Mouse (Mus musculus): ENCODE measurements at regions not wholly inside any gene's neighbourhood (a gene's known extent, or its start where the extent isn't known, plus 50 kb on each side); places are given as distances from the start of the nearest gene placed in this dataset.

DNA sequence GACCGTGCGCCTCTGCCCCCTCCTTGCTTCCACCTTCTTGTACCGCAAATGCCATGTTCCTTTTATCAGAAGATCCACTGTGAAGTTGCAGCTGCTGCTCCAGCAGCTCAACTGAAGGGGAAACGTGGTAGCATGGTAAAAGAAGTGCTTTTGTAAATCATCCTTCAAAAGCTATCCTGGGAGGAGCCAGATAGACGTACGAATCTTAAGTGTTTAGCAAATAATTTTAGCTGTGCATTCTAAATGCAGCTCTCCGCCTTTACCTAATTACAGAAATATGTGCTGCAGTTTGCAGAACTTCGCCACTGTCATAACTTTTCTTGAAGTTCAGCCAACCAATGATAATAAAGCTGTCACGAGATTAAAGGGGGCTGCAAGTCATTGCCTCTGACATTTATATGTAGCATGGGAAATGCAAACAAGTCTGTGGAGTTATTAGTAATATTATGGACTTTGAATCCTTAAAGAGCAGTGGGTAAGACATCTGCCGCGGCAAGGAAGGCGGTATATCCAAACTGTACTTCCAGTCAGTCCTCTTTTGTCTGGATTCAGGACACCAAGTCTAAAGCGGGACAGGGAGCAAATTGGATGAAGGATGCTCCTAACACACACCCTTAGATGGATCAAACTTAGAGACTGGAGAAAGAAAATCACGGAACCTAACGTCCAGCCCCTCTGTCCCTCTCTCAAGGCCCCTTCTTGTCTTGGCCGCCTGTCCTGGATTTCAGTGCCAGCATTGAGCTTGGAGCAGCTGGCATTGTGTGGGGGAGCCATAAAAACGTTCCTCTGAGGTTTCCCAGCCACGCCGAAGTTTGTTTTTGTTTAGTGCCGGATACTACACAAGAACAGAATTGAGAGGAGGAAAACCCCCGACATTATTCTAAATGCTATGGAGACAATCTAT lies 320.7 kb downstream of the Epha7 start:
- no peak for DNase-seq (ENCODE audit: low spot score in 2 of 2)

DNA sequence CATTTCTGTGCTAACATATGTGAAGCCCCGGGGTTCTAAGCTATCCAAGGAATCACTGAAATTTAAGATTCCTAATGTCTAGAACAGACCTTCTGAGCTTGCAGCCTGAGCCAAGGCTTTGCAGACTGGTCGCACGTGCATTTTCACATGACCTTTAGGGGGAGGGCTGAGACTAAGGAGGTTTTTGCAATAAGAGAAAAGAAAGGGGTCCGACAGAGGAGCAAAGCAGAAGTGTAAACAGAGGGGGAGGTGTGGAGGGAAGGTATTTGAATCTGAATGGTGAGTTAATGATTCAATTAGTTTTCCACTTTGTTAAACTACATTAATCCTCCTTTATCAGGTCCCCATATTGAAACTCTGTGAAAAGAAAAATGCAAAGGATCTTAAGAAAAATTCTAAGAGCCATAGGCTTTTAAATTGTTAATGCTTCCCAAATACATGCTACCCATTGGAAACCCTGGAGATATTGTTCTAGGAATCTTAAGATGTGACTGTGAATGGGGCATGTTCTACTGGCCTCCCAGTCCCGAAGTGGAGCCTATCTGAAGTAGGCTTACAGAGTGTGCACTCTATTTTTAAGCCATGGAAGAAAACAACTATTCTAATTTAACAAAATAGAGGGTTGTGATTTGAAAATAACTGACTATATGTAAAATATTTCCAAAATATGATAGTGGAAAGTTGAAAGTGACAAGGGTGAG lies 322.9 kb downstream of the Epha7 start:
- no peak for DNase-seq (ENCODE audit: low spot score in 2 of 2)

DNA sequence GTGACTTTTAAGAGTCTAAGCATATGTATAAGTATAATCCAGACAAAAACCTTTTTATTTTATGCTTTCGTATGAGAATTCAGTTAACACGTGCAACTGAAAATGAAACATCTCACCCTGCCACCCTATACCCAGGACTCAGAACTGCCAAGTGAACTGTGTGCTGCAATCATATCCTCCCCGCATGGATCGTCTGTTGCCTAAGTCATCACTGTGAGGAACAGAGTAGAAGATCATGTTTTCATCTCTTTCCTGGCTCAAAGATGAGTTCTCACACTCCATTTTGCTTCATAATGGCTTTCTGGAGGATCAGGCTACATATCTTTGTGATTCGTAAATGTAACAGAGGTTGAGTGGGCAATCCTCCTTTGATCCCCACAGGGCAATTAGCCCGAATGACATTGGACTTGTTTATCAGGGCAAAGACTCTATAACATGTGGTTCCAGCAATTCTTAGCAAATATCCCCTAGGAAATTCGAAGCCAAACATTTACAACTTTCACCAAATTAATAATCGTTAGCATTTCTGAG lies 325.9 kb downstream of the Epha7 start:
- no peak for DNase-seq (ENCODE audit: low spot score in 2 of 2)

DNA sequence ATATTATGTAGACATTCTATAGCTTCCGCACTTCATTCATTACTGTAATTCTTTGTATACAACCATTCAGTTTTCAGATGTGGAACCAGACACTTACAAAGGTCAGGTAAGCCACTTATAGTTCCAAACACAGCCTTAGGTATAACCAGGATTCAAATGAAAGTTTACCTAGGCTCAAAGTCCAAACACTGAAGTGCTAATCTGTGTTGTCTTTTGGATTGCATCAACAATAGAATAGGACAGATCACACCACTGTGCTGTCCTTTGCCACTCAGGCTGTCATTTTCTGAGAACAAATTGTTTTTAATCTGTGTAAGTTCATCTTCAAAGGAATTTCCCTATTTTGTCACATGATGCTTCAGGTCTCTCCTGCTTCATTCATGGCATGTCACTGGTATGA lies 330.5 kb downstream of the Epha7 start:
- no peak for DNase-seq (ENCODE audit: low spot score in 2 of 2)

DNA sequence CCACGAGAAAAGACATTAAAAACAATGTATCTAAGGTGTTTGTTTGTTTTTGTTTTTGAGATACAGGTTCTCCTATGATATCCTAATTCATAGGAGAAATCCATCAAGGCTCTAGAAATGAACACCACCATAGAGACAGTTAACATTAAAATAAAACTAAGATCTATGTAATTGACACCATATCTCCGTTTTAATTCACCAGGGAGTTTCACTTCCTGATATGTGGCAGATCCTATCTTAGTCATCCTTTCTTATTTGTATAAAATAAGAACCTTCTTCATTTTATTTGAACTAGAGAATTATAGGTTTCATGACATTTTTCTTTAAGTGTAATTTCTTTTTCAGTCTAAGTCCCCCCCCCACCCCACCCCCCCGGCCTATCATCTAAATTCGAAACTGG lies 332.3 kb downstream of the Epha7 start:
- no peak for DNase-seq (ENCODE audit: low spot score in 2 of 2)

DNA sequence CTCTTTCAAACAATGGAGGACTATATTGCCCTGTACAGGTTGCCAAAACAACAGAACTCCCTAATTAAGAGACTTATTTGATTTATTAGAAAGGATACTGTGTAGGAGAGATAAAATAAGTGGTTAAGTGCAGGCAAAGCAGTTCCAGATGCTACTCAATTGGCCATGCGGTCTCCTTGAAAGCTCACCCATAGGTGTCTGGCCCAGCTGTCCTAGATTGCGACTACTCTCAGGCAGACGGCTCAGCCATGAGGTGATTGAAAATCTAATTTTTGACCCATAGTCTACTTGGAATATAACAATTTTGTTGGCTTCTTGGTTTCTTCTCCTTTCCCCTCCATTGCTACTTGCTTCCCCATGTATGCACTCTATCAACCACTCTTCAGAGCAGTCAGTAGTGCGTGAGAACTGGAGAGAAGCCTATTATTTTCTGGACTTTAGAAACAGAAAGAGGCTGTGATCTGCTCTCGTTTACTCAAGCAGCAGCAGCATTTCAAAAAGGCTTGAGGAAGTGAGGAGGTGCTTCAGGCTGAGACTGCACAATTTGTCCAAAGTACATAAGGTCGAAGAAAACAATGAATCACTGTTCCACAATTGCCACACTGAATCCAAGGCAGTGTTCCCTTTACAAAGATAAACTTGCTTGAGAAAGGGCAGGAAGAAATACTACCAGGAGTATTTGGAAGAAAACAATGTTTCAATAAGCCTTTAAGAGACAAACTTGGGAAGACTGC lies 339.4 kb downstream of the Epha7 start:
- DNase-seq (ENCODE audit: low spot score in 2 of 2): no peak

DNA sequence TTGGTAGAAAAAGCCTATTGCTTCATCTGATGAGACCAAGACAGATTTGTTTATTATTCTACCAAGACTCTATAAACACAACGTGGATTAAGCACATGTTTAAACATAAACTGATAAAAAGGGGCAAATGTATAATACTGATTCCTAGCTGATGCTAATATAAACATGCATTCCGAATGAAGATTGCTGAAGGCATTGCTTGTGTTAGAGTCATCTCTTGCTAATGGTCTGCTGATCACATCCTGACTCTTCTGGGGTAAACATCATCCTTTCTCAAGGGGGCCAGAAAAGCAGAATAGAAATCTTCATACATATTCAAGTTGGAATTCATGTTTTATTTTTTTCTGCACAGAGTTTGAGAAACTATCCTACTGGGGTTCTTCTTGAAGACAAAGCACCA lies 369.6 kb downstream of the Epha7 start:
- DNase-seq (ENCODE audit: low spot score in 2 of 2): no peak

DNA sequence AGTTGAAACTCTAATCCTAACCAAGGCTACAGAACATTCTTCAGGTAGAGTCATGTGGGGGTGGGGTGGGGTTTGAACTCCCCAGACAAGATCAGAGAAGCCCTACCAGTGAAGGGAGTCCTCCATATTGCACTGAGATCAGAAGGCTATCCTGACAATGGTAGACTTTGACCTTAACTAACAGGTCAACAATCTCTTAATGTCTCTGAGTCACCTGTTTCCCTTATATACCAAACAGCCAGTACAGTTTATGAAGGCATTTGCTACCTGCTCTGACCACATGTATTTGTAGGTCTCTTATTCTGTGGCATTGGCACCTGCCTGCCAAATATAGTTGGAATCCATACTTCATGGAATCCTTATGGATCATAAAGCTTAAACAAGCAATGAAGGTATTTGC lies 370.5 kb downstream of the Epha7 start:
- DNase-seq (ENCODE audit: low spot score in 2 of 2): no peak

DNA sequence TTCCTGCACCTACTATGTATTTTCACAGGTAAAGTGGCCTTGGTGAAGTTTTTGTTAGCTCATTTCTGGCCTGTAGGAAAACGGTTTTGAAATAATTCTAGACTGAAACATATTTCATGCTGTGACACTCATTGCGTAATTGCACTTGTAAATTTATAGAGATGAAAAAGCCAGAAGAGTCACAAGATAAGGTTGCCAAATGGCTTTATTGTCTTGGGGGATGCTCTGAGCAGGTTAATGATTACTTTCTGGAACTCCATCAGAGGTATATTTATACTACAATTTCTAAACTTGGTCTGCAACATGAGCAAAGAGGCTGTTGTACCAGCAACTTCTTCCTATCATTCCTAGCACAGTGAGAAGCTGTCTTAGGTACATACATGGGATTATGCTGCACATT lies 370.9 kb downstream of the Epha7 start:
- no peak for DNase-seq (ENCODE audit: low spot score in 2 of 2)

DNA sequence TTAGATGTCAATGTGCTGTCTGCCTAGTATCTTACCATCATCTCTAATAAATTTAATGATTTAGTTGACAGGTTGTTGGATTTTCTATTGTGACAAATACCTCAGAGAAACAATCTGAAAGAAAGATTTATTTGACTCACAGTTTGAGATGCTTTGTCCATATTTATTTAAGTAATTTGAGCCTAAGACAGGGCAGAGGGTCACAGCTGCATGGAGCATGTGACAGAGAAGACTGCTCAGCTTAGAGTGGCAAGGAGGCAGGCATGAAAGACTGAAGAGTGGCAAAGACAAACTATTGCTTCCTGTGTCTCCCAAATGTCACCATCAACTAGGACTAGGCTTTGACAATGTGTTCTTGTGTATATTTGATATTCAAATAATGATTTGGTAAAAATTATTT lies 388.0 kb downstream of the Epha7 start:
- DNase-seq (ENCODE audit: low spot score in 2 of 2): no peak
